Mouse (Mus musculus) ovary, adult 18-20 months (tissue): ENCODE measurements around the gene Dop1b.

Source experiments
- DNase-seq: peaks from one replicate; pipeline ENCODE4 v3.0.0; 2022; ENCODE audit warnings: low spot score, mixed read lengths

Dop1b gene

DNA sequence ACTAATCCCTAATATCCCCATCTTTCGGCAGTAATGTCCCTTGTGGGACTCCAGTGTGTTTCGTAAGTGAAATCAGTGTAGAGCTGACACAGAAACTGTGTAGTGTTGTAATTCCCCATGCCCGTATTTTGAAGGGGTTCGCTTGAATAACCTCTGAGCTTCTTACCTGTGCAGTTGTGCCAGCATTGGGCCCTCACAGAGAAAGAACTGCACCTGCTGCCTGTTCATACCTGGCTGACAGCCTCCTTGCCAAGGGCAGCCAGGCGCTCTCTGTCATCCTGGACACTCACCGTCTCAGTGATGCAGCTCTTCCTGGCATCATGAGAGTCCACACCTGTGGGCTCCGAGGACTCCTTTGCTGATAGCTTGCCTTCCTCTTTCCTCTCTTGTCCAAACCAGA is 1.3 kb downstream of the Dop1b start:
- DNase-seq: no peak

DNA sequence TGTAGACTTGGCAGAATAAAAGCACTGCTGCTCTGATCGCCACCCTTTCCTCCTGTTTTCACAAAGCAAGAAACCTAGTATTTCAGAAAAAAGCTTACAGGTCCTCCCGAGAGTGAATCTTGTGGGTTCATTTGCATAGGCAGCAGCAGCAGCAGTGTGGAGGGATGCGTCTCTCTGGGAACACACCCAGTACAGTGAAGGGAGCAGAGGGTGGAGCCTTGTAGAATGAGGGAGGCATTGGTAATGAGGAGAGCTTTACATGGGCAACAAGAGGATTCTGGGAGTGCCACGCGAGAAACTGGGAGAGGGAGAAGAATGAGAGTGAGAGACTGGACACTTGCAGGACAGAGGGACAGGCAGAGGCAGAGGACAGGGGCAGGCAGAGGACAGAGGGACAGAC is 2.7 kb downstream of the Dop1b start:
- no peak for DNase-seq

GRCm38 (mm10) chr16:93715826-93716225 is 4.1 kb downstream of the Dop1b start:
- no peak for DNase-seq

- peak; percentile 56 for DNase-seq
Measured at GRCm38 (mm10) chr16:93717299-93717703, 5.6 kb downstream of the Dop1b start.

DNA sequence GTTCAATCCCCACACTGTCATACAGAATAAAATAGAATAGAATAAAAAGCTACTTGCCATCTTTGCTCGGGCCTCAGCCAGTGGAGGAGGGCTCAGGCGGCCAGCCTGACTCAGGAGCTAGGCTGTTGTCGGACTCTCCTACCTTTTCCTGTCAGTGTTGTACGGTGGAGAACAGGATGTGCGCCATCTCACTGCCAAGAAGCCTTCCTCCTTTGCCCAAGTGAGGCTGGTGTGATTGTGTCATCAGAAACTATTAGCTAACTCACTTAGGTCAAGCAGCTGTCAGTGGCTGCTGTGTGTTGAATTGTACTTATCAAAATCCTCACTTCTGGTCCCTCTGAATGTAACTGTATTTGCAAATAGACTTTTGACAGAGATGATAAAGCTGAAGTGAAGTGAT is 10.1 kb downstream of the Dop1b start:
- DNase-seq: no peak

DNA sequence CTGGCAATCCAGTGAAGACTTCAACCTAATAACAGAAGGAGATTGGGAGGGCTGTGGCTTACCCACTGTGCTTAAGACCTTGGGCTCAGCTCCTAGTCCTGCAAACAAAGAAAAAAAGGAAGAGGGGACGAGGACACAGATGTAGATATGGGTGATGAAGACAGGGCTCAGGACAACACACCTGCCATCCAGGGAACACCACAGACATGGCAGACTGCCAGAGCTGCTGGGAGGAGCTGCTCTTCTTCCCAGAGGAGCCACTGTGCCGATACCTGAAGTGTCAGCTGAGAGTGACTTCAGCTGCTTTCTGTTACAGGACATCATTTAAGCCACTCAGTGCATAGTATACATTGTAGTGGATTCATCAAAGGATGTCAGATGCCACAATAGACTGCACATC is 10.8 kb downstream of the Dop1b start:
- no peak for DNase-seq

DNA sequence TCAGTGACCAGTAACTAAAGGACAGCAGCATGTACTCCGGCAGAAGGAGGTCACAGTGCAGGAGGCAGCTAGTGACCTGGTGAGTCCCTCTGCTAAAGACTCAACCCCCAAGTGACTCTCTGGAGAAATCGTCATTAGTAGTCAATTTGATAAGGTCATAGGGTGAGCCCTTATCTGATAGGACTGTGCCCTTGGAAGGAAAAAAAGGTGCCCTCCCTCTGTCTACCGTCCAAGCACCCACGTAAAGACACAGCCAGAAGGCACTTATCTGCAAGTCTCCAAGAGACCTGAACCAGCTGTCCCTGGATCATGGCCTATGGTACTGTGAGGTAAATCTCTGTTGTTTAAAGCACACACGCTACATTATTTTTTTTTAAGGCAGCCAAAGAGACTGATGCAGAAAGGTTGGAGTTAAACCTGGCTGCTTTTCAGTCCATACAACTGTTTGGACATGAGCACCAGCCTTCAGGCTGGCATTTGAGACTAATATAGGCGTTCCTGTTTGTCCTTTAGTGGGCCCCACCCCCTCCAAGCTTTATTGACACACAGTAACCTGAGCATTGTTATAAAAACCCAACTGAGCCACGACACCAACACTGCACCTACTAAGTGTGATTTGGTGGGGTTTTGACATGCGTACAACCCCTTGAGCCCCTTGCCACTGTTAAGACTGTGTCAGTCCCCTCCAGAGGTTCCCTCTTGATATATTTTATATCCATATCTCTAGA is 13.9 kb downstream of the Dop1b start:
- DNase-seq: no peak

DNA sequence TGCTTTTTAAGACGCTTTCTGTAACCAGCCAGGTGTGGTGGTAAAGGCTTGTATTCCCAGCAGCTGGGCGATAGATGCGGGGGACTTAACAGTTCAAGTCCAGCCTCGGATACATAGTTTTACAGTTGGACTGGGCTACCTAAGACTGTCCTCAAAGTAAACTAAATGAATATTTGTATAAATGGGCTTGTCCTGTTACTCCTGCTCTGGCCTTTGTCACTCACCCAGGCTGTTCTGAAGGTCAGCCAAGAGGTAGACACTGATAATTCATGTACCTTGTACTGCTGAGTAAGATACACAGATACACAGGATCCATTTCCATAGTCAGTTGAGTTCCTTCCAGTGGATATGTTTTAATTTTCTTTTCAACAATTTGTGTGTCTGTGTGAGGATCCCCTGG is 14.5 kb downstream of the Dop1b start:
- no peak for DNase-seq

GRCm38 (mm10) chr16:93728676-93729075 is 17.0 kb downstream of the Dop1b start:
- no peak for DNase-seq

- DNase-seq: no peak
Measured at GRCm38 (mm10) chr16:93729801-93730721, 18.4 kb downstream of the Dop1b start.

DNA sequence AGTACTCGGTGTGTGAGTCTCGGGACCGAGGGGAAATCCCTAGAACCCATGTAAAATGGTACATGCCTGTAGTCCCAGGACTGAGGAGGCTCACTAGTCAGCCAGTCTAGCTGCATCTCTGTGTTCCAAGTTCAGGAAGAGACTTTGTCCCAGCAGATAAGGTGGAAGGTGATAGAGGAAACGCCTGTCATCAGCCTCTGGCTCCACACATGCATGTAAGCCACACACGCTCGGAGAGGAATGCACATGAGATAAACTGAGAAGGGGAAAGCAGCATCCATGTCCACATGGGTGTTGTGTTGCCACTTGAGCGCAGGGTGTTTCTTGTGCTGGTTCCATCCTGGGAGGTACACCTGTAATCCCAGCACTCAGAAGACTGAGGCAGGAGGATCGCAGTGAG is 19.6 kb downstream of the Dop1b start:
- no peak for DNase-seq

- DNase-seq: no peak
Measured at GRCm38 (mm10) chr16:93732875-93733569, 21.3 kb downstream of the Dop1b start.

DNA sequence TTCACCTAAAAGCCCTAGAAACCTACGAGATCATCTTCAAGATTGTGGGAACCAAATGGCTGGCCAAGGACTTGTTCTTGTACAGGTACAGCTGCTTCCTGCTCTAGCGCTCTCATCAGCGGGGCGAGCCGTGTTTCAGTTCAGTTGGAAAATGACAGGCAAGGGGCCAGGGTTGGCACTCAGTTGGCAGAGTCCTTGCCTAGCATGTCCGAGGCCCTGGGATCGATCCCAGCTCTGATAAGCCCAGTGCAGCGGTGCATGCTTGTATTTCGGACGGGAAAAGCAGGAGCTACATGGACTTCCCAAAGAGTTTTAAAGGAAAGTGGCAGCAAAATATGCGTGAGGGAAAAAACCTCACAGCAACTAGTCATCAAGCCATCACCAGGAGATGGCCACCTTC is 27.5 kb downstream of the Dop1b start:
- DNase-seq: no peak

DNA sequence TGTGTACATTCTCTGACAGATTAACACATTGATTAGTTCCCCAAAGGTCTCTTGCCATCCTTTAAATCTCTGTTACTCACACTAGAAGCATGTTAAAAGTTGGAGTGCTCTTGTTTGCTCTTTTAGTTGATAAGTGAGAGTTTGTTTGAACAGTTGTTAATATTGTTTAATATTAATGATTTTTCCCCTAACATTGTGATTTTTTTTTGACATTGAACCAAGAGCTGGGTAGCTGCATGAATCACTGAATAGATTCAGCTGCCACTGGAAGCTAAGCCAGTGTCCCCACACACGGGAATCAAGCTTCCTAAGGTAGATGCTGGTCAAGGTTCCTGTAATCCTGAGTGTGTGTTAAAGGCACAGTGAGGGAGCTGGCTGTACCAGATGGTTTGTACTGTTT is 31.2 kb downstream of the Dop1b start:
- DNase-seq: no peak

GRCm38 (mm10) chr16:93744049-93744490 is 32.4 kb downstream of the Dop1b start:
- DNase-seq: no peak

- no peak for DNase-seq
Measured at GRCm38 (mm10) chr16:93744804-93745340, 33.2 kb downstream of the Dop1b start.

- no peak for DNase-seq
Measured at GRCm38 (mm10) chr16:93746397-93746796, 34.7 kb downstream of the Dop1b start.

GRCm38 (mm10) chr16:93746957-93747356 is 35.3 kb downstream of the Dop1b start:
- DNase-seq: no peak

- no peak for DNase-seq
Measured at GRCm38 (mm10) chr16:93747421-93747820, 35.7 kb downstream of the Dop1b start.

- no peak for DNase-seq
Measured at GRCm38 (mm10) chr16:93749147-93749910, 37.6 kb downstream of the Dop1b start.

DNA sequence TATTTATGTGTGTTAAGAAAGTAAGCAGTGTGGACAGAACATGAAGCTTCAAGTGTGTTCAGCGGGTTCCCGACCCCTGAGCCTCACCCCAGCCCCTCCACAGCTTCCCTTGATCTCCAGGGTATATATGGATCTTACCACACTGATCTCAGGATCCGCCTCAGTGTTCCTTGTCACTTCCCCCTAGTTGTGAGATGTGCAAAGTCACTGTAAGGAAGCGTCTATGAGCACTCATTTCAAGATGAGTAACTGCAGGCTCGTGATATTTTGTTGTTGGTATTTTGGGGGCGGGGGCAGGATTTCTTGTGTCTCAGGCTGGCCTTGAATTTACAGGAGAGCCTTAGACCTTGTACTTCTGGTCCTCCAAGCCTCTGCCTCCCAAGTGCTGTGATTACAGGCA is 38.8 kb downstream of the Dop1b start:
- DNase-seq: no peak

DNA sequence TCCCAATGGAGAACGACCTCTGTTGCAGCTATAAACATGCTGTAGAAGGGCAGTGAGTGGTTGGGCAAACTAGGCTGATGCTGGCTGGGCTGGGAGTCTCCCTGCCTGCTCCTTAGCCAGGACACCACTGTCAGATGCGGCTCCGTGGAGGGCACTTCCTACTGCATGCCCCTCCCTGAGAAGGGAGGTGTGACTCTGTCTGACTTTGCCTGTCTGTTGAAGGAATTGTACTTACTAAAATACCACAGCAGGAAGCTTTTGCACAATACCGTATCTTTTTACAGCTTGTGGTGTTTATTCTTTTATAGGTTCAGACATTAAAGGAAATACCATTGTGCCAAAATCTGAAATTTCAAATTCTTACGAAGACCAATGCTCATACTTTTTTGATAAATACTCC is 40.1 kb downstream of the Dop1b start:
- DNase-seq: no peak
